Mouse (Mus musculus): ENCODE results near the gene Mybpc1. TPM values are rescaled to one million over a fixed set of nuclear protein-coding genes. Genes with fewer than 3 reads are reported as not detected.
"Not testable (repeated sequence)": the region's sequence is repeated elsewhere in the genome, so short reads cannot be mapped to it uniquely, and the experiment has no call there.

The Mybpc1 gene
- polyA plus RNA-seq, 1 experiment = not detected

GRCm38 (mm10) chr10:88522795-88523194 lies 82.2 kb downstream of the Mybpc1 start:
- Histone ChIP-seq H3K79me2 (ENCODE audit: control insufficient read depth, insufficient read depth) (no peaks in the 10 kb centered on the region), H3K4me3 (ENCODE audit: insufficient read depth, poor library complexity, severe bottlenecking) (no peak overlapping the region), H3K27me3 (ENCODE audit: control insufficient read depth, insufficient read depth, insufficient read length) (no peaks in the 10 kb centered on the region), H3K79me3 (ENCODE audit: low read depth) (no peaks in the 10 kb centered on the region), H3K36me3 (ENCODE audit: control insufficient read depth, insufficient read depth) (no peaks in the 10 kb centered on the region), H3ac (ENCODE audit: control insufficient read depth, insufficient read length, low read depth) (no peak overlapping the region)
- TF ChIP-seq MYOD1 (IDR thresholded peaks at IDR 0.05; ENCODE audit: control insufficient read depth, insufficient read length, low read depth) (no peak), MYOG (IDR thresholded peaks at IDR 0.05; ENCODE audit: control insufficient read depth, extremely low read depth, insufficient read length) (no peak), USF1 (IDR thresholded peaks at IDR 0.05; ENCODE audit: low read depth) (no peak), CEBPB (IDR thresholded peaks at IDR 0.05; ENCODE audit: low read depth) (no peak), CTCF (IDR thresholded peaks at IDR 0.05; ENCODE audit: control insufficient read depth, insufficient read depth, insufficient read length) (no peak), FOSL1 (IDR thresholded peaks at IDR 0.05; ENCODE audit: insufficient read depth, low read length, poor library complexity, severe bottlenecking) (no peak)

GRCm38 (mm10) chr10:88515049-88515448 lies 89.9 kb downstream of the Mybpc1 start:
- H3K36me3 ChIP-seq (ENCODE audit: control insufficient read depth, insufficient read depth) = not testable (repeated sequence)

GRCm38 (mm10) chr10:88514495-88514894 lies 90.5 kb downstream of the Mybpc1 start:
- no peaks in the 10 kb centered on the region for H3K27me3 ChIP-seq (ENCODE audit: control insufficient read depth, insufficient read depth, insufficient read length)
- H3ac ChIP-seq (ENCODE audit: control insufficient read depth, insufficient read length, low read depth) = no peak overlapping the region
- H3K79me3 ChIP-seq (ENCODE audit: low read depth) = no peaks in the 10 kb centered on the region
- no peak overlapping the region for H3K4me3 ChIP-seq (ENCODE audit: insufficient read depth, poor library complexity, severe bottlenecking)
- TF ChIP-seq MYOG (IDR thresholded peaks at IDR 0.05; ENCODE audit: control insufficient read depth, extremely low read depth, insufficient read length) (no peak), CEBPB (IDR thresholded peaks at IDR 0.05; ENCODE audit: low read depth) (no peak), CTCF (IDR thresholded peaks at IDR 0.05; ENCODE audit: control insufficient read depth, insufficient read depth, insufficient read length) (peak; percentile 34), MYOD1 (IDR thresholded peaks at IDR 0.05; ENCODE audit: control insufficient read depth, insufficient read length, low read depth) (no peak)
- no peaks in the 10 kb centered on the region for H3K79me2 ChIP-seq (ENCODE audit: control insufficient read depth, insufficient read depth)
- no peaks in the 10 kb centered on the region for H3K36me3 ChIP-seq (ENCODE audit: control insufficient read depth, insufficient read depth)

More at GRCm38 (mm10) chr10:88515049-88515448, 89.9 kb downstream of the Mybpc1 start:
- not testable (repeated sequence) for H3ac ChIP-seq (ENCODE audit: control insufficient read depth, insufficient read length, low read depth); H3K79me3 ChIP-seq (ENCODE audit: low read depth); H3K4me3 ChIP-seq (ENCODE audit: insufficient read depth, poor library complexity, severe bottlenecking); H3K79me2 ChIP-seq (ENCODE audit: control insufficient read depth, insufficient read depth); H3K27me3 ChIP-seq (ENCODE audit: control insufficient read depth, insufficient read depth, insufficient read length)

GRCm38 (mm10) chr10:88513574-88514135 lies 91.3 kb downstream of the Mybpc1 start:
- Histone ChIP-seq H3ac (ENCODE audit: control insufficient read depth, insufficient read length, low read depth) (no peak overlapping the region), H3K36me3 (ENCODE audit: control insufficient read depth, insufficient read depth) (no peaks in the 10 kb centered on the region), H3K79me2 (ENCODE audit: control insufficient read depth, insufficient read depth) (no peaks in the 10 kb centered on the region), H3K79me3 (ENCODE audit: low read depth) (no peaks in the 10 kb centered on the region), H3K27me3 (ENCODE audit: control insufficient read depth, insufficient read depth, insufficient read length) (no peaks in the 10 kb centered on the region), H3K4me3 (ENCODE audit: insufficient read depth, poor library complexity, severe bottlenecking) (no peak overlapping the region)
- TF ChIP-seq USF1 (IDR thresholded peaks at IDR 0.05; ENCODE audit: low read depth) = no peak
- no peak for TF ChIP-seq CEBPB (IDR thresholded peaks at IDR 0.05; ENCODE audit: low read depth)
- TF ChIP-seq CTCF (IDR thresholded peaks at IDR 0.05; ENCODE audit: control insufficient read depth, insufficient read depth, insufficient read length) = no peak
- no peak for TF ChIP-seq MYOG (IDR thresholded peaks at IDR 0.05; ENCODE audit: control insufficient read depth, extremely low read depth, insufficient read length)
- TF ChIP-seq MYOD1 (IDR thresholded peaks at IDR 0.05; ENCODE audit: control insufficient read depth, insufficient read length, low read depth) = no peak
- no peak for TF ChIP-seq FOSL1 (IDR thresholded peaks at IDR 0.05; ENCODE audit: insufficient read depth, low read length, poor library complexity, severe bottlenecking)
- no peak for TF ChIP-seq MAX (IDR thresholded peaks at IDR 0.05)

GRCm38 (mm10) chr10:88511355-88511754 lies 93.6 kb downstream of the Mybpc1 start:
- no peak for TF ChIP-seq FOSL1 (IDR thresholded peaks at IDR 0.05; ENCODE audit: insufficient read depth, low read length, poor library complexity, severe bottlenecking)
- TF ChIP-seq MYOD1 (IDR thresholded peaks at IDR 0.05; ENCODE audit: control insufficient read depth, insufficient read length, low read depth) = no peak
- TF ChIP-seq CEBPB (IDR thresholded peaks at IDR 0.05; ENCODE audit: low read depth) = no peak
- no peak for TF ChIP-seq MAX (IDR thresholded peaks at IDR 0.05)
- TF ChIP-seq USF1 (IDR thresholded peaks at IDR 0.05; ENCODE audit: low read depth) = no peak
- TF ChIP-seq MYOG (IDR thresholded peaks at IDR 0.05; ENCODE audit: control insufficient read depth, extremely low read depth, insufficient read length) = no peak
- TF ChIP-seq CTCF (IDR thresholded peaks at IDR 0.05; ENCODE audit: control insufficient read depth, insufficient read depth, insufficient read length) = no peak
- Histone ChIP-seq H3K79me3 (ENCODE audit: low read depth) (no peaks in the 10 kb centered on the region), H3ac (ENCODE audit: control insufficient read depth, insufficient read length, low read depth) (no peak overlapping the region), H3K79me2 (ENCODE audit: control insufficient read depth, insufficient read depth) (no peaks in the 10 kb centered on the region), H3K27me3 (ENCODE audit: control insufficient read depth, insufficient read depth, insufficient read length) (no peaks in the 10 kb centered on the region), H3K36me3 (ENCODE audit: control insufficient read depth, insufficient read depth) (no peaks in the 10 kb centered on the region), H3K4me3 (ENCODE audit: insufficient read depth, poor library complexity, severe bottlenecking) (no peak overlapping the region)

GRCm38 (mm10) chr10:88510503-88511271 lies 94.3 kb downstream of the Mybpc1 start:
- no peak overlapping the region for H3ac ChIP-seq (ENCODE audit: control insufficient read depth, insufficient read length, low read depth)
- no peaks in the 10 kb centered on the region for H3K79me3 ChIP-seq (ENCODE audit: low read depth)
- no peaks in the 10 kb centered on the region for H3K27me3 ChIP-seq (ENCODE audit: control insufficient read depth, insufficient read depth, insufficient read length)
- no peaks in the 10 kb centered on the region for H3K36me3 ChIP-seq (ENCODE audit: control insufficient read depth, insufficient read depth)
- H3K4me3 ChIP-seq (ENCODE audit: insufficient read depth, poor library complexity, severe bottlenecking) = no peak overlapping the region
- no peaks in the 10 kb centered on the region for H3K79me2 ChIP-seq (ENCODE audit: control insufficient read depth, insufficient read depth)
- no peak for TF ChIP-seq FOSL1 (IDR thresholded peaks at IDR 0.05; ENCODE audit: insufficient read depth, low read length, poor library complexity, severe bottlenecking)
- TF ChIP-seq CEBPB (IDR thresholded peaks at IDR 0.05; ENCODE audit: low read depth) = no peak
- TF ChIP-seq MYOD1 (IDR thresholded peaks at IDR 0.05; ENCODE audit: control insufficient read depth, insufficient read length, low read depth) = no peak
- TF ChIP-seq MYOG (IDR thresholded peaks at IDR 0.05; ENCODE audit: control insufficient read depth, extremely low read depth, insufficient read length) = no peak
- no peak for TF ChIP-seq CTCF (IDR thresholded peaks at IDR 0.05; ENCODE audit: control insufficient read depth, insufficient read depth, insufficient read length)
- no peak for TF ChIP-seq USF1 (IDR thresholded peaks at IDR 0.05; ENCODE audit: low read depth)
- no peak for TF ChIP-seq MAX (IDR thresholded peaks at IDR 0.05)

Data from C2C12 (cell line).